Mouse (Mus musculus) spleen, postnatal 10 days (tissue): ENCODE measurements at regions not wholly inside any gene's neighbourhood (a gene's known extent, or its start where the extent isn't known, plus 50 kb on each side); places are given as distances from the start of the nearest gene placed in this dataset.

Experiments used
- DNase-seq, 2 experiments: peaks; one replicate each; pipeline ENCODE4 v3.0.0; 2021 to 2022; ENCODE audit warnings: low spot score in 2 of 2

- no peak for DNase-seq
Observed at GRCm38 (mm10) chr12:16268621-16269165, 342.1 kb downstream of the Lpin1 start.

- no peak for DNase-seq
Observed at GRCm38 (mm10) chr12:16261465-16261864, 349.3 kb downstream of the Lpin1 start.

GRCm38 (mm10) chr12:16260981-16261380, 349.8 kb downstream of the Lpin1 start:
- DNase-seq = no peak

GRCm38 (mm10) chr12:16260501-16260900, 350.3 kb downstream of the Lpin1 start:
- no peak for DNase-seq

- DNase-seq = no peak
Observed at GRCm38 (mm10) chr12:16250621-16251020, 360.1 kb downstream of the Lpin1 start.

- no peak for DNase-seq
Observed at GRCm38 (mm10) chr12:16250096-16250495, 360.7 kb downstream of the Lpin1 start.

GRCm38 (mm10) chr12:16239792-16240191, 371.0 kb downstream of the Lpin1 start:
- DNase-seq = no peak

GRCm38 (mm10) chr12:16237498-16237897, 373.3 kb downstream of the Lpin1 start:
- no peak for DNase-seq

- no peak for DNase-seq
Observed at GRCm38 (mm10) chr12:16233559-16233958, 377.2 kb downstream of the Lpin1 start.

- DNase-seq = no peak
Observed at GRCm38 (mm10) chr12:16232828-16233227, 377.9 kb downstream of the Lpin1 start.

- DNase-seq = no peak
Observed at GRCm38 (mm10) chr12:16232051-16232450, 378.7 kb downstream of the Lpin1 start.

GRCm38 (mm10) chr12:16231093-16231492, 379.7 kb downstream of the Lpin1 start:
- no peak for DNase-seq

GRCm38 (mm10) chr12:16225428-16225827, 385.3 kb downstream of the Lpin1 start:
- no peak for DNase-seq

- no peak for DNase-seq
Observed at GRCm38 (mm10) chr12:16222836-16223450, 387.8 kb downstream of the Lpin1 start.

GRCm38 (mm10) chr12:16222205-16222604, 388.6 kb downstream of the Lpin1 start:
- DNase-seq = no peak

GRCm38 (mm10) chr12:16221142-16221541, 389.6 kb downstream of the Lpin1 start:
- no peak for DNase-seq

- no peak for DNase-seq
Observed at GRCm38 (mm10) chr12:16220561-16220960, 390.2 kb downstream of the Lpin1 start.

GRCm38 (mm10) chr12:16218906-16219305, 391.9 kb downstream of the Lpin1 start:
- no peak for DNase-seq

GRCm38 (mm10) chr12:16210553-16210952, 393.8 kb upstream of the Trib2 start:
- no peak for DNase-seq

GRCm38 (mm10) chr12:16210111-16210510, 393.4 kb upstream of the Trib2 start:
- no peak for DNase-seq

- no peak for DNase-seq
Observed at GRCm38 (mm10) chr12:16204941-16205340, 388.2 kb upstream of the Trib2 start.

GRCm38 (mm10) chr12:16196917-16197316, 380.2 kb upstream of the Trib2 start:
- no peak for DNase-seq

GRCm38 (mm10) chr12:16191803-16192389, 375.2 kb upstream of the Trib2 start:
- DNase-seq = no peak
